Mouse (Mus musculus) cerebellum, adult 2 months (tissue): ENCODE measurements around the gene Pdzd7.

Experiments used
- CTCF ChIP-seq: fragments of 200-500 bp; IDR thresholded peaks from 2 replicates; pipeline ENCODE4 v1.5.1; 2011; ENCODE audit warnings: low read depth, mild to moderate bottlenecking, control low read depth, low read length, moderate library complexity, borderline replicate concordance; ENCODE audit not compliant: insufficient read depth
- POLR2A ChIP-seq: fragments of 200-500 bp; IDR thresholded peaks from 2 replicates; pipeline ENCODE4 v1.6.1; 2011; ENCODE audit warnings: low read length, control low read depth, borderline replicate concordance; ENCODE audit not compliant: insufficient read depth

DNA sequence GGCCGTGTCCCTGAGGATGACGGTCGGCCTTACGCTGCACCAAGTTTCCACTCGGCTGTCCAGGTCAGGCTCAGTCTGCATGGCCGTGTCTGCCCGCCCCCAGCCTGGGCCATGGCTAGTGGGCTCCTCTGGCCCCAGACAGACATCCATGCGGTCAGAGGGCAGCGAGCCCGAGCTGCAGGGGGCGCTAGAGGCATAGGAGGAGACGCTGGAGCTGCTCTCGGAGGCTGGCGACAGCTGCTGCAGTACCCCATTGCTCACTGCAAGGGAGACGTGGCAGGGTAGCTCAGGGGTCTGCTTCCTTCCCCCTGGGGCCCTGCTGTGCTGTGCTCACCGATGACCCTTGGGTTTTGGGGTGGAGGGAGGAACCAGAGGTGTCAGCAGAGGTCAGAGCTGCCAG is 8.7 kb downstream of the Pdzd7 start:
- peak; percentile 27; the same call in 1 of the 2 replicates for TF ChIP-seq CTCF
- TF ChIP-seq POLR2A: no peak
